Mouse (Mus musculus) lung, embryonic 16.5 days (tissue): ENCODE results near the gene Ano1. TPM values are rescaled to one million over a fixed set of nuclear protein-coding genes. Genes with fewer than 3 reads are reported as not detected.

Source experiments
- ATAC-seq: fragments of 200-750 bp; cut with Nextera tagmentation; 2 replicates; pipeline ENCODE4 v1.8.0; 2017; ENCODE audit warnings: low read depth, mild to moderate bottlenecking, moderate library complexity
- H3K27ac ChIP-seq: fragments of 300-500 bp; sonication (generic); 2 replicates; pipeline ENCODE4 v1.5.1; 2014; ENCODE audit warnings: mild to moderate bottlenecking, control low read depth, low read length
- H3K27me3 ChIP-seq: fragments of 300-500 bp; sonication (generic); 2 replicates; pipeline ENCODE4 v1.6.1; 2014; ENCODE audit warnings: low read depth, low read length, mixed read lengths; ENCODE audit not compliant: control insufficient read depth, insufficient read depth
- H3K36me3 ChIP-seq: fragments of 300-500 bp; sonication (generic); 2 replicates; pipeline ENCODE4 v1.6.1; 2014; ENCODE audit warnings: low read length; ENCODE audit not compliant: control insufficient read depth, insufficient read depth
- H3K4me1 ChIP-seq: fragments of 300-500 bp; sonication (generic); replicated peaks from 2 replicates; pipeline ENCODE4 v1.6.1; 2014; ENCODE audit warnings: low read length, mixed read lengths; ENCODE audit not compliant: control insufficient read depth, insufficient read depth
- H3K4me2 ChIP-seq: fragments of 300-500 bp; sonication (generic); 2 replicates; pipeline ENCODE4 v1.6.1; 2014; ENCODE audit warnings: low read depth, low read length, control low read depth
- H3K4me3 ChIP-seq: fragments of 300-500 bp; sonication (generic); 2 replicates; pipeline ENCODE4 v1.5.1; 2014; ENCODE audit warnings: mild to moderate bottlenecking, low read length, control low read depth
- H3K9ac ChIP-seq: fragments of 300-500 bp; sonication (generic); 2 replicates; pipeline ENCODE4 v1.6.1; 2014; ENCODE audit warnings: low read length, control low read depth
- H3K9me3 ChIP-seq: fragments of 300-500 bp; sonication (generic); 2 replicates; pipeline ENCODE4 v1.6.1; 2016; ENCODE audit warnings: low read length; ENCODE audit not compliant: control insufficient read depth
- WGBS: fragments of 180-500 bp; shearing (Covaris S2); extraction: QIAGEN DNeasy Blood & Tissue Kit; methylation state at CpG from one replicate; pipeline ENCODE4 v1.1.7; 2014; 5-methylcytosine and 5-hydroxymethylcytosine counted together
- polyA plus RNA-seq: library from polyadenylated mRNA; unstranded; fragments of >200 nt; fragmentation: Nextera tagmentation; extraction: Ambion mirVana; gene quantifications from 2 replicates; pipeline ENCODE4 v1.2.1, GENCODE M21; 2015

The Ano1 gene
- polyA plus RNA-seq, 1 experiment from 2014 or later, result 111 TPM

DNA sequence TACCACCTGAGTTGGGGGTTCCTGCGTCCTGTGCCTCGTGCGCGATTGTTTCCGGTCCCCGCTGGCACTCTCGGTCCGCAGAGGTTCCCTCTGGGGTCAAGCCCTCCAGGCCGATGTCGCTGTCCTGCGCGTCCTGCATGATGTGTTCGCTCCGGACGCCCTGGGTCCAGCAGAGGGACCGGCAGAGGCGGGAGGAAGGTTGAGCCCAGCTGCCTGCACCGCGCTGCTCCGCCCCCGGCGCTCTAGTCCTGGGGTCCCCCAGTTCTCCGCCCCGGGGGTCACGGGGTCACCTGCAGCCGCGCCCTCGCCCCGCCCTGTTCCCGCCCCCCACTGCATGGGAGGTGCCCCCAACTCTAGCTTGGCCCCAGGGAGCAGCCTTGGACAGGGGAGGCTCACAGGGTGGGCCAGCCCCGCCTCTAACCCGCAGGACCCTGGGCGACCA, 13.4 kb downstream of the Ano1 start:
- Histone ChIP-seq H3K27me3 (peaks cover 3% of the 10 kb centered on the region; the same call in 1 of the 2 replicates), H3K4me2 (peak overlapping the region; percentile 79), H3K4me1 (peaks cover 28% of the 10 kb centered on the region), H3K9me3 (no peaks in the 10 kb centered on the region), H3K36me3 (no peaks in the 10 kb centered on the region), H3K9ac (peak overlapping the region; percentile 67), H3K4me3 (peak overlapping the region; percentile 47), H3K27ac (no peak overlapping the region)
- ATAC-seq, result peak; percentile 49
- 1% methylated on average over 32 of the region's 33 CpGs for WGBS

DNA sequence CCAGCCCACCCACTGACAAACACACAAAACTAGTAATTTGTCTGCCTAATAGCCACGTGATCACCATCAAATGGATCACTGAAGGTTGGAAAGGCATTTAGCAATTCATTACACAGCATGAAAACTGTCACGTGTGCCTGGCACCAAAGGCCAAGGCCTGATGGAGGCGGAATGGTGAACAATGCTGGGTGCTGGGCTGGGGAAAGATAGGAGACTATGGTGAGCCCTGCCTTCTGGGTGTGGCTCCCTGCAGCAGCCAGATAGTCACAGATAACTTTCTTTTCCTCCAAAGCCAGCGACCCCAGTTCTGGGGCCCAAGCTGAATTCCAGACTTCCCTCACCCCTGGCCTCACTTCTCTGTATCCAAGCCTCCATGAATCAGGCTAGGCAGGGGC, 19.9 kb downstream of the Ano1 start:
- no peaks in the 10 kb centered on the region for H3K36me3 ChIP-seq
- H3K4me2 ChIP-seq, result no peak overlapping the region
- no peaks in the 10 kb centered on the region; the same call in 1 of the 2 replicates for H3K4me1 ChIP-seq
- H3K9ac ChIP-seq, result no peak overlapping the region
- 40% methylated on average over 4 of the region's 4 CpGs for whole genome bisulfite sequencing
- no peak overlapping the region for H3K4me3 ChIP-seq
- no peaks in the 10 kb centered on the region for H3K9me3 ChIP-seq
- no peaks in the 10 kb centered on the region; the same call in 1 of the 2 replicates for H3K27me3 ChIP-seq
- ATAC-seq, result no peak
- no peak overlapping the region for H3K27ac ChIP-seq

DNA sequence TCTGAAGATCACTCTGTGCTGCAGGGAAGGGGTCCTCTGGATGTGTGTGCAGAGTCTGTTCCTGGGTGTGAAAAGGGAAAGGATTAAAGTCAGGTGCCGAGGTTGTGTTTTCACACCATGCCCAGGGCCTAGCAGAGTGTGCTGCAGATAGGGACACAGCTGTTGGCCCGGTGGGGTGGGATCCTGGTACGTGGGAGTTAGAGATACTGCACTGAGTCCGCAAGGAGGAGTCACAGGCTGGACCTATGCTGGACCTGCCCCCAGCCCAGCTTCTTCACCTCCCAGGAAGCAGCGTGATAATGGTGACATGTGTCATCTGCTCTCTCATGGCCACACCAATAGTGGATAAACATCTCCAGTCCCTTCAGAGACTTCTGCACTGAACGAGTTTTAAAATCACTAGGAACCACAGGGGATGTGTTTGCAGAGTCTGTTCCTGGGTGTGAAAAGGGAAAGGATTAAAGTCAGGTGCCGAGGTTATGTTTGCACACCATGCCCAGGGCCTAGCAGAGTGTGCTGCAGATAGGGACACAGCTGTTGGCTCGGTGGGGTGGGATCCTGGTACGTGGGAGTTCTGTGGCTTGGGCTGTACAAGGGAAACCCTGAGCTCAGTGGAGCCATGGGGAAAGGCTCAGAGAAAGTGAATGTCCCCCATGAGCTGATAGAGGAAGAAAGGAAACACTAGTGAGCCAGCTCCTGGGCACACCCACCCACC, 20.4 kb downstream of the Ano1 start:
- Histone ChIP-seq H3K36me3 (no peaks in the 10 kb centered on the region), H3K4me2 (no peak overlapping the region), H3K4me3 (no peak overlapping the region), H3K9me3 (no peaks in the 10 kb centered on the region), H3K9ac (no peak overlapping the region), H3K27ac (no peak overlapping the region), H3K4me1 (no peaks in the 10 kb centered on the region; the same call in 1 of the 2 replicates), H3K27me3 (no peaks in the 10 kb centered on the region)
- WGBS, result 26% methylated on average over 9 of the region's 9 CpGs
- ATAC-seq, result no peak

DNA sequence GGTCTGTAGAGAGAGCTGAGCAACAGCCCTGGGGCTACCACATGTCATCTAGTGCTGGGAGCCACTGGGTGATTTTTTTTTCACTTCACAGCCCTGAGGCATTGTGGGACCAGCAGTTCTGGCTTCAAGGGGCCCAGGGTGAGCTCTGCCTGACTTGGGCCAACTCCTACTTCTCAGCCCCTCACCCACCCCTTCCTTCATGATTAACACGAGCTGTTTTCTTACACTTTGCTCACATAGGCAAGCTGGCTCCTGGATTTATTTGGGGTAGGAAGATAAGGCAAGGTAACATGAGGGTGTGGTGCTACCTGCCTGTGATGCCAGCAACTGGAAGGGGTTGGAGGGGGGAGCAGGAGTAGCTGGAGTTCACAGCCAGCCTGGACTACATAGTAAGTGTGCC, 27.5 kb downstream of the Ano1 start:
- Histone ChIP-seq H3K9ac (no peak overlapping the region), H3K36me3 (no peaks in the 10 kb centered on the region), H3K27me3 (no peaks in the 10 kb centered on the region), H3K4me1 (no peaks in the 10 kb centered on the region), H3K4me3 (no peak overlapping the region), H3K9me3 (no peaks in the 10 kb centered on the region), H3K27ac (no peak overlapping the region), H3K4me2 (no peak overlapping the region)
- WGBS, result 18% methylated on average over 1 of the region's 1 CpGs
- no peak for ATAC-seq

DNA sequence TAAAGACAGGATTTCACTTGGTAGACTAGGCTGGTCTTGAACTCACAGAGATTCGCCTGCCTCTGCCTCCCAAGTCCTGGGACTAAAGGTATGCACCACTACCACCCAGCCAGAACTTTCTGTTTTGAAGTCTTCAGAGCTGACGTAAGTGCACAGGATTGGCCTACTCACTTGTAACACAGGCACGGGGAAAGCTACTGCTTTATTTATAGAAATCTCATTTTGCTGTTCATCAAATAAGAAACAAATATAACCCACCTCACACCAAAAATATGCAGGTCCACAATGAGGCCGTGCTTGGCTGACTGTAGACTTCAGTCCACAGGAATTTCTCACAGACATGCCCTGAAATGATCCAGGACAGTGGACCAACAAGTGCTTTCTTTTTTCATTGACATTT, 31.8 kb downstream of the Ano1 start:
- H3K27me3 ChIP-seq, result no peaks in the 10 kb centered on the region
- no peak overlapping the region for H3K4me3 ChIP-seq
- no peak overlapping the region for H3K9ac ChIP-seq
- WGBS, result 73% methylated on average over 4 of the region's 4 CpGs
- no peak for ATAC-seq
- no peak overlapping the region for H3K4me2 ChIP-seq
- H3K9me3 ChIP-seq, result no peaks in the 10 kb centered on the region
- no peaks in the 10 kb centered on the region for H3K36me3 ChIP-seq
- no peak overlapping the region for H3K27ac ChIP-seq
- H3K4me1 ChIP-seq, result no peaks in the 10 kb centered on the region

DNA sequence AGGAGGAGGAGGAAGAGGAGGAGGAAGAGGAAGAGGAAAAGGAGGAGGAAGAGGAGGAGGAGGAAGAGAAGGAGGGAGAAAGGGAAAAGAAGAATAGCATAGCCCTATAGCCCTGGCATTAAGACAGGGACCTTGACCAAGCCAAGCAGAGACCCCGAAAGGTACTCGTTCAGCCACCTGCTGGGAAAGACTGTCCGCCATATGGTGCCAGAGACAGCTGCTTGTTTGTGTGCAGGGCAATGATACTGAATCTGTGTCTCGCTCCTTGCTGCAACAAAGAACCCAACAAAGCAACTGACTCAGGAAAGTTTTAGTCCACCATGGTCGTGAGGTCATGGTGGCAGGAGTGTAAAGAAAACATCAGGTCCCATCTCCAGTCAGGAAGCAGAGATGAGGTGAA, 34.0 kb downstream of the Ano1 start:
- H3K27me3 ChIP-seq, result no peaks in the 10 kb centered on the region
- no peak overlapping the region for H3K4me2 ChIP-seq
- no peak overlapping the region for H3K9ac ChIP-seq
- H3K4me1 ChIP-seq, result no peaks in the 10 kb centered on the region
- no peak for ATAC-seq
- no peaks in the 10 kb centered on the region for H3K9me3 ChIP-seq
- H3K36me3 ChIP-seq, result no peaks in the 10 kb centered on the region
- WGBS, result 82% methylated on average over 5 of the region's 5 CpGs
- no peak overlapping the region for H3K27ac ChIP-seq
- no peak overlapping the region for H3K4me3 ChIP-seq

DNA sequence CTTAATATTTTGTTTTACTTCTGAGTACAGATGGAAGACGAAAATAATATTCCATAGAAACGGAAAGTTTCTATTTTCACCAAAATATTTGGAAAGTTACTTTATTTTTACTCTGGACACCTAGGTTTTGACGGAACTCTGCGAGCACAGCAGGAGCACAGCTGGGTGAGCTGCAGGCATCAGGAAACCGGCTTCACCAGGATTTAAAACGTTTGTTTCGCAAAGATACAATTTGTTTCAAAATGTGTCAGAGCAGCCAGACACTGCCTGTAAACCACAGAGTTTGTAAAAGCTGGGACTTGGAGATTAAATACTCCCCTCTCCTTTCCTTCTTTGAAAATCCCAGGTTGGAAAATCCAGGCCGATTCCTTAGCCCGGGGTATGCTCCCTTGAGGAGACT, 53.9 kb downstream of the Ano1 start:
- 68% methylated on average over 9 of the region's 9 CpGs for WGBS
- no peak overlapping the region for H3K27ac ChIP-seq

DNA sequence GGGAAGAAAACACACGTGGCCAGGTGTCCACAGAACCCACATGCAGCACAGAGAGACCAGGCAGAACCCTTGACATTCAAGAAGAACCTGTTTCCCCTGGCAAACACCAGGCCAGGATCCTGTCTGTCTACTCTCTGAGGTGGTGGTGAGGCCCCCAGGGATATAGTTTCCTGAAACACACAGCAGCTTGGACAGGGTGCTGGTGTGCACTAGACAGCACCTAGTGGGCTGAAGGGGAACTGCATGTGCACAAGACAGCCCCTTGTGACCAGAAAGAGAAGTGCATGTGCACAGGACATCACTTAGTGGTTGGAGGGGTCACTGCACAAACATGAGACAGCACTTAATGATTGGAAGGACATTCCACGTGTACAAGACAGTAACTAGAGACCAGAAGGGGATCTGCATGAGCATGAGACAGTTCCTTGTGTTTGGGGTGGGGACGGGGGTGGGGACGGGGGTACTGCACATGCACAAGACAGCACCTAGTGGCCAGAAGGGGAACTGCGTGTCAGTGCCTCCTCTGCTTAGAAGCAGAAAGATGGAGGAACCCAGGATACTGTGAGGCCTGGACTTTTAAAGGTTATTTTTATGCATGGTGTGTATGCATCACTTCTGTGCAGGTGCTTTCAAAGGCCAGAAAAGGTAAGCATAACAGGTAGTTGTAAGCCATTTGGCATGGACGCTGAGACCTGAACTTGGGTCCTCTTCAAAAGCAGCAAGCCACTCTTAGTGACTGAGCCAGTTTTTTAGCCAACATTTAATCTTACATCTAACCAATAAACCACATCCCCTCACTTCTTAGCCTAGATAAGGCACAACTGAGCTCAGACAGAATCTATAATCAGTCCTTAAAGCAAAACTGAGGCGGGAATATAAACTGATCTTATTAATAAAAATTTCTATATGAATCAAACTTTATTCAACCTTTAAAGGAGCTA, 54.7 kb downstream of the Ano1 start:
- no peaks in the 10 kb centered on the region for H3K36me3 ChIP-seq
- WGBS, result 70% methylated on average over 7 of the region's 7 CpGs
- H3K4me3 ChIP-seq, result no peak overlapping the region
- H3K27ac ChIP-seq, result no peak overlapping the region
- H3K9me3 ChIP-seq, result no peaks in the 10 kb centered on the region
- H3K4me2 ChIP-seq, result no peak overlapping the region
- no peaks in the 10 kb centered on the region for H3K4me1 ChIP-seq
- no peaks in the 10 kb centered on the region for H3K27me3 ChIP-seq
- no peak for ATAC-seq
- H3K9ac ChIP-seq, result no peak overlapping the region

More for the DNA sequence above, 53.9 kb downstream of the Ano1 start:
- H3K9me3 ChIP-seq, result no peaks in the 10 kb centered on the region
- H3K36me3 ChIP-seq, result no peaks in the 10 kb centered on the region
- ATAC-seq, result no peak
- no peak overlapping the region for H3K4me2 ChIP-seq
- no peaks in the 10 kb centered on the region for H3K4me1 ChIP-seq
- H3K9ac ChIP-seq, result no peak overlapping the region
- H3K4me3 ChIP-seq, result no peak overlapping the region
- no peaks in the 10 kb centered on the region for H3K27me3 ChIP-seq

DNA sequence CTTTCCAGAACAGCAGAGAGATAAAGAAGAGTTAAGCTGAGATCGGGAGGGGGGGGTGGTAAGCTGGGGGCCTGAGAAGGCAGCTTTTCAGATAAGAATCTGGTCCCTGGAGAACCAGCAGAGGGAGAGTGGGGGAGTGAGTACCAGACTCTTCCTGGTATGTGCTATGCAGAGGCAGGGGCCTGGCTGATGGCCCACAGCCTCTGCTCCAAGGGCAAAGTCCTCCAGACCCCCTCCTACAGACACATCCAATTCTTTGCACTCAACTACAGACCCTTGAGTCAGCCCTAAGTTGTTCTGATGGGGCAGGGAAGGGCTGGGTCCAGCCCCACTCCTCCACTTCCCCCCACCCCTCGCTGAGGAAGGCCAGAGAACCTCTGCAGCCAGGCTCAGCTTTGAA, 61.9 kb downstream of the Ano1 start:
- Histone ChIP-seq H3K27ac (peak overlapping the region; percentile 65), H3K9me3 (no peaks in the 10 kb centered on the region), H3K4me2 (no peak overlapping the region; the same call in 1 of the 2 replicates), H3K4me3 (no peak overlapping the region), H3K4me1 (peaks cover 18% of the 10 kb centered on the region), H3K9ac (no peak overlapping the region), H3K27me3 (no peaks in the 10 kb centered on the region), H3K36me3 (no peaks in the 10 kb centered on the region)
- peak; percentile 69 for ATAC-seq
- 13% methylated on average over 2 of the region's 2 CpGs for WGBS
